Mouse (Mus musculus): Measurements from ENCODE around the gene Olfr1299.

Olfr1299 gene

GRCm38 (mm10) chr2:111661119-111661518 is at the start of gene Olfr1299:
Gene Olfr1299 (plus strand): TSS chr2:111661419.
- no peak for DNase-seq (ENCODE audit: low read depth, low spot score)

GRCm38 (mm10) chr2:111626397-111626796 is 34.8 kb upstream of the Olfr1299 start, which contains the start of gene Olfr1297:
Gene Olfr1297 (minus strand): TSS chr2:111626497.
- no peak for DNase-seq (ENCODE audit: low read depth, low spot score)

- no peak for DNase-seq (ENCODE audit: low read depth, low spot score)
These were observed 12.1 kb upstream of the Olfr1299 start, which contains the start of gene Olfr1298 for GRCm38 (mm10) chr2:111649101-111649500. Gene Olfr1298 (minus strand): TSS chr2:111649201.

Data from A20 (cell line).